Mouse (Mus musculus) MEL (cell line): ENCODE measurements around the gene 2510002D24Rik.

Experiments used
- BHLHE40 ChIP-seq: IDR thresholded peaks from 2 replicates; pipeline ENCODE4 v1.6.1; 2012; ENCODE audit warnings: low read depth, mild to moderate bottlenecking, inconsistent platforms, low read length, improper control_type of control experiment, borderline replicate concordance
- CHD1 ChIP-seq: IDR thresholded peaks from 2 replicates; pipeline ENCODE4 v1.6.1; 2012; ENCODE audit warnings: low read depth, mild to moderate bottlenecking, inconsistent platforms, low read length, improper control_type of control experiment
- CHD2 ChIP-seq: IDR thresholded peaks from 2 replicates; pipeline ENCODE4 v1.6.1; 2011; ENCODE audit warnings: low read length, improper control_type of control experiment
- CTCF ChIP-seq, 3 experiments: IDR thresholded peaks in 2 of 3; conservative IDR thresholded peaks in 1 of 3; 2 replicates each; pipeline ENCODE4 v1.5.1; 2011 to 2012; ENCODE audit warnings: low read length in 3 of 3, low read depth in 2 of 3, mild to moderate bottlenecking in 2 of 3, improper control_type of control experiment in 1 of 3, inconsistent platforms in 1 of 3, mixed read lengths in 1 of 3, moderate library complexity in 1 of 3; ENCODE audit not compliant: control insufficient read depth in 1 of 3, insufficient read depth in 1 of 3, poor library complexity in 1 of 3, severe bottlenecking in 1 of 3
- ELF1 ChIP-seq: IDR thresholded peaks from 2 replicates; pipeline ENCODE4 v1.6.1; 2014; ENCODE audit warnings: low read depth, mild to moderate bottlenecking, inconsistent platforms, low read length, improper control_type of control experiment, moderate library complexity
- EP300 ChIP-seq, 2 experiments: IDR thresholded peaks; 2 replicates each; pipeline ENCODE4 v1.6.1; 2011; ENCODE audit warnings: improper control_type of control experiment in 2 of 2, low read length in 2 of 2, low read depth in 1 of 2, mild to moderate bottlenecking in 1 of 2
- ETS1 ChIP-seq: IDR thresholded peaks from 2 replicates; pipeline ENCODE4 v1.6.1; 2012; ENCODE audit warnings: low read depth, mild to moderate bottlenecking, inconsistent platforms, low read length, improper control_type of control experiment, moderate library complexity
- KAT2A ChIP-seq: conservative IDR thresholded peaks from 2 replicates; pipeline ENCODE4 v1.6.1; 2012; ENCODE audit warnings: low read depth, low read length, improper control_type of control experiment, inconsistent platforms
- MAX ChIP-seq: IDR thresholded peaks from 2 replicates; pipeline ENCODE4 v1.6.1; 2011; ENCODE audit warnings: low read length, improper control_type of control experiment
- MEF2A ChIP-seq: IDR thresholded peaks from 2 replicates; pipeline ENCODE4 v1.6.1; 2014; ENCODE audit warnings: low read depth, mild to moderate bottlenecking, inconsistent platforms, low read length, improper control_type of control experiment; ENCODE audit not compliant: poor library complexity, insufficient replicate concordance, severe bottlenecking; ENCODE audit errors: extremely low read depth
- POLR2A ChIP-seq, 2 experiments: IDR thresholded peaks; 2 replicates each; pipeline ENCODE4 v1.6.1; 2011 to 2012; ENCODE audit warnings: low read length in 2 of 2, mild to moderate bottlenecking in 2 of 2, control low read depth in 1 of 2, improper control_type of control experiment in 1 of 2, low read depth in 1 of 2, moderate library complexity in 1 of 2; ENCODE audit not compliant: control insufficient read depth in 1 of 2, insufficient read depth in 1 of 2, poor library complexity in 1 of 2
- TCF12 ChIP-seq: IDR thresholded peaks from 2 replicates; pipeline ENCODE4 v1.6.1; 2014; ENCODE audit warnings: low read depth, mild to moderate bottlenecking, inconsistent platforms, low read length, improper control_type of control experiment, moderate library complexity
- ZC3H11A ChIP-seq: IDR thresholded peaks from 2 replicates; pipeline ENCODE4 v1.6.1; 2012; ENCODE audit warnings: low read depth, mild to moderate bottlenecking, inconsistent platforms, low read length, improper control_type of control experiment

GRCm38 (mm10) chr16:18796645-18797044 is 39.7 kb upstream of the 2510002D24Rik start:
- TF ChIP-seq ETS1, result no peak
- TF ChIP-seq ZC3H11A, result no peak
- TF ChIP-seq POLR2A (IDR thresholded peaks at IDR 0.05; ENCODE audit: control insufficient read depth in 1 of 2, insufficient read depth in 1 of 2, low read depth in 1 of 2, low read length in 2 of 2, poor library complexity in 1 of 2), result no peak
- TF ChIP-seq CHD2, result no peak
- TF ChIP-seq KAT2A, result no peak
- TF ChIP-seq MAX, result no peak
- no peak for TF ChIP-seq TCF12
- TF ChIP-seq EP300 (IDR thresholded peaks at IDR 0.05; ENCODE audit: low read depth in 1 of 2, low read length in 2 of 2), result no peak
- TF ChIP-seq CTCF (IDR thresholded peaks at IDR 0.05 in 2 of 3, conservative IDR thresholded peaks at IDR 0.05 in 1 of 3; ENCODE audit: control insufficient read depth in 1 of 3, insufficient read depth in 1 of 3, low read depth in 2 of 3, low read length in 3 of 3, poor library complexity in 1 of 3, severe bottlenecking in 1 of 3), result no peak
- TF ChIP-seq BHLHE40, result no peak
- no peak for TF ChIP-seq ELF1
- no peak for TF ChIP-seq MEF2A
- TF ChIP-seq CHD1, result no peak
